Mouse (Mus musculus): ENCODE results near the gene Hs3st5.
A peak's percentile ranks its signal among the peaks of the same experiment; 100 is the strongest.

Hs3st5 gene

GRCm38 (mm10) chr10:36800925-36801482 lies 294.4 kb downstream of the Hs3st5 start:
- no peak for DNase-seq (ENCODE audit: low spot score in 2 of 2)

- no peak for DNase-seq (ENCODE audit: low spot score in 2 of 2)
These were observed 297.1 kb downstream of the Hs3st5 start for GRCm38 (mm10) chr10:36803705-36804104.

GRCm38 (mm10) chr10:36805265-36805664 lies 298.7 kb downstream of the Hs3st5 start:
- DNase-seq (ENCODE audit: low spot score in 2 of 2): no peak

GRCm38 (mm10) chr10:36805788-36806187 lies 299.2 kb downstream of the Hs3st5 start:
- no peak for DNase-seq (ENCODE audit: low spot score in 2 of 2)

- DNase-seq (ENCODE audit: low spot score in 2 of 2): no peak
These were observed 300.4 kb downstream of the Hs3st5 start for GRCm38 (mm10) chr10:36807007-36807406.

GRCm38 (mm10) chr10:36818867-36819266 lies 312.3 kb downstream of the Hs3st5 start:
- no peak for DNase-seq (ENCODE audit: low spot score in 2 of 2)

GRCm38 (mm10) chr10:36829079-36829478 lies 322.5 kb downstream of the Hs3st5 start:
- DNase-seq (ENCODE audit: low spot score in 2 of 2): no peak

- DNase-seq (ENCODE audit: low spot score in 2 of 2): no peak
These were observed 325.6 kb downstream of the Hs3st5 start for GRCm38 (mm10) chr10:36832204-36832603.

- DNase-seq (ENCODE audit: low spot score in 2 of 2): peak in 1 of 2 experiments; percentile 4
These were observed 327.6 kb downstream of the Hs3st5 start for GRCm38 (mm10) chr10:36834224-36834623.

- DNase-seq (ENCODE audit: low spot score in 2 of 2): no peak
These were observed 329.4 kb downstream of the Hs3st5 start for GRCm38 (mm10) chr10:36835836-36836516.

- no peak for DNase-seq (ENCODE audit: low spot score in 2 of 2)
These were observed 343.6 kb downstream of the Hs3st5 start for GRCm38 (mm10) chr10:36850231-36850630.

- DNase-seq (ENCODE audit: low spot score in 2 of 2): no peak
These were observed 355.7 kb downstream of the Hs3st5 start for GRCm38 (mm10) chr10:36862127-36862895.

All from thymus, postnatal 10 days (tissue).